Mouse (Mus musculus) lung, adult 2 months (tissue): Measurements from ENCODE around the gene Xcl1. TPM values are rescaled to one million over a fixed set of nuclear protein-coding genes. Genes with fewer than 3 reads are reported as not detected.
"Not testable (repeated sequence)": the region's sequence is repeated elsewhere in the genome, so short reads cannot be mapped to it uniquely, and the experiment has no call there.

Experiments used
- DNase-seq: peaks from one replicate; pipeline ENCODE4 v3.0.0; 2022
- H3K4me1 ChIP-seq: fragments of 200-500 bp; 2 replicates; pipeline ENCODE4 v1.6.1; 2011; ENCODE audit warnings: low read length; ENCODE audit not compliant: control insufficient read depth, insufficient read depth
- H3K4me3 ChIP-seq: fragments of 200-500 bp; replicated peaks from 2 replicates; pipeline ENCODE3; 2011; ENCODE audit warnings: low read depth, mild to moderate bottlenecking, control low read depth, low read length; ENCODE audit errors: extremely low read depth
- CTCF ChIP-seq: fragments of 200-500 bp; IDR thresholded peaks from 2 replicates; pipeline ENCODE4 v1.5.1; 2011; ENCODE audit warnings: mild to moderate bottlenecking, low read length, control low read depth; ENCODE audit not compliant: insufficient read depth
- POLR2A ChIP-seq: fragments of 200-500 bp; IDR thresholded peaks from 2 replicates; pipeline ENCODE4 v1.6.1; 2011; ENCODE audit warnings: low read depth, mild to moderate bottlenecking, control low read depth, low read length, borderline replicate concordance; ENCODE audit errors: extremely low read depth
- WGBS: fragments of 180-500 bp; shearing (Covaris S2); methylation state at CpG from one replicate; pipeline ENCODE4 v1.1.7; 2018; 5-methylcytosine and 5-hydroxymethylcytosine counted together
- polyA plus RNA-seq: library from polyadenylated mRNA; depleted of rRNA; stranded (reverse); fragments of >200 nt; gene quantifications from 2 replicates; pipeline ENCODE4 v1.2.3, GENCODE M21; 2012; rRNA removed

Gene Xcl1
- 0.38 and 0.59 TPM in 2 replicates for polyA plus RNA-seq

DNA sequence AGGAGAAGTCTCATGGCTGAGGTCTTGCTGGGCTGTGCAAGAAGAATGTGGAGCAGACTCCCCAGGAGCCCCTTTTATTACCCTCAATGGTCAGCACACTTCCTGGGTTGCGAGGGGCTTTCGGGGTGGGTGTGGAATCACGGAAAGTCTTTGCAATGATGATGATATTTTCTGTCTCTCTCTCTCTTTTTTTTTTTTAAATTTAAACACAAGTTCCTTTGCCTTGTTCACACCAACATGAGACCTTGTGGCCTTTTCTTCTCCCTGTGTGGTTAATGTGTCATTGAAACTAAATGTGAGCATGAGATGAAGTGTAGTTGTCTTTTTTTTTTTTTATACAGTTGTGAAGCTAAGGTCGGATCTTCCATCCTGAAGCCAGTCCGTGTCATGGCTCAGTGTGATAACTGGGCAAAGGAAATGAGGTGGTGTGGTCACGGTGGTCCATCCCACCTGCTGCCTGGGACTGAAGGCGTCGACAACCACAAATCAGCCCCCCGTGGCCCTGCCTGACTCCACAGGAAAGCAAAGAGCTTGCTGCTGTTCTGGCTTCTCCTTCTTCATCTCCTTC lies at the start of gene Xcl1:
Gene Xcl1, minus strand, starts transcription at position 51 of the 568 bp plus-strand sequence.
- H3K4me3 ChIP-seq, result no peak within 1 kb of the TSS
- no peaks in the 10 kb centered on the region; the same call in 1 of the 2 replicates for H3K4me1 ChIP-seq
- no peak for DNase-seq
- WGBS, result 60% methylated on average over 9 of the region's 9 CpGs
- TF ChIP-seq CTCF (no peak), POLR2A (no peak)

DNA sequence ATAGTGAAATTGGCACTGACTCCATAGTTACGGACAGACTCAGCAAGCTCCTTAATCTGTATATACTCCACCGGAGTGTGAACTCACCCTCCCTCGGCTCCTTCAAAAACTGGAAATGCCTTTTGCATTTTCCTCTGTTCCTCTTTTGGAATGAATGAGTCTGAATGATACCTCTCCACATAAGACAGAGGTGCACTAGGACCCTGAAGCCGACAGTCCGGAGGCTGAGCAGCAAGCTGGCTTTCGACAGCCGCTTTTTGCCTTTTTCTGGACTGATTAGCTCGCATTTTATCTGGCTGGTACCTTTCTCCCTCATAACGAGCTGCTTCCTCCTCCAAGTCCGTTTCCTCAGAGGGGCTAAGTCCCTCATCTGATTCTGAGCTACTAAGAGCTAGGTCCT lies 49.4 kb upstream of the Xcl1 start:
- H3K4me3 ChIP-seq, DNase-seq, H3K4me1 ChIP-seq: not testable (repeated sequence)
- 88% methylated on average over 10 of the region's 10 CpGs for WGBS

DNA sequence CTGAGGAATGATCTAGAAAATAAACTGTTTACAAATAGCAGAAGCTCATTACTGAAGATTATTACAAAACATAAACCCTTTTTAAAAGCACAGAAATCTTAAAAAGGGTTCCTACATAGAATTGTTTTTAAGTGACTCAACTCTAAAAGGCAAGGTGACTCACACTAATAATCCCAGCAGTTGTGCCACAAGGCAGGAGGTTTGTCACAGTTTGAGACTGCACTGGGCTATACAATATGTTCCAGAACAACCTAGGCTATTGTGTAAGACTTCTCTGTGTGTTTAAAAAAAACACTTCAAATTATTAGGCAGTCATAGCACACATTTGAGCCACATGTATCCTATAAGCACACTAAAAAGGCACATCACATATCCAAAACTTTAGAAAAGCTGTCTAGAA lies 42.0 kb upstream of the Xcl1 start:
- no peak for DNase-seq

DNA sequence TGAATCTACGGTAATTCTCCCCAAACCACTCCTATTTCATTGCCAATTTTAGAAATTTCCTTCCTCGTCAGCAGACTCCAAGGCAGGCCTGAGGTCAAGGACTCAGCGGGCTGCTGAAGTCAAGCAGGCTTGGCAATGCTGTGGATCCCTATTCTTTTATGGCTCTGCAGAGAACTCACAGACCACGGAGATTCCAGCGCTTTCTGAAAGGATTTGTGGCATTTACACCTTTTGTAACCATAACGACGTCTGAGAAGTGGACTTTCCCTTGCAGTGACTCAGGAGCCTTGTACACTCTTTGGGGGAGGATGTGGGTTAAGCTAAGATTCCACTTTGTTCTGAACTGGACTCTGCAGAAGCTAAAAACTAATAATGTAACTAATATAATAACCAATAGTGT lies 40.4 kb upstream of the Xcl1 start:
- TF ChIP-seq CTCF (no peak), POLR2A (no peak)
- DNase-seq, result no peak

More for the DNA sequence above, 42.0 kb upstream of the Xcl1 start:
- TF ChIP-seq POLR2A, result no peak
- no peaks in the 10 kb centered on the region for H3K4me1 ChIP-seq
- no peak overlapping the region for H3K4me3 ChIP-seq

DNA sequence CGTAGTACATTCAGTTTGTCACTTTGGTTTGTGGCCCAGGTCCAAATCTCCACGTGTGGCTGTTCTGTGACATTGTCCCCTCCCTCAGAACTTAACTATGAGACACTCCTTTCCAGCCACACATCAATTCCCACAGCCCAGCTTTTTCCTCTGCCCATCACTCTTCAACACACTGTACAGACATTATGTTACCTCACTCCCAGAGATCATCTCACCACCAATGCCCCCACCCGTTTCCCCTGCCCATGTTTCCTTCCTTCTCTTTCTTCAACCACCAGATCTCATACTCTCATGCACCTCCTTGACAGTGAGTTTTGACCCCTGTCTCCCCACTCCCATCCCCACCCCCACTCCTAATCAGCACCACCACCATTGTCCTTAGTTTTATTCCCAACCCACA lies 39.9 kb upstream of the Xcl1 start:
- Histone ChIP-seq H3K4me1 (no peaks in the 10 kb centered on the region), H3K4me3 (no peak overlapping the region)
- WGBS, result 59% methylated on average over 3 of the region's 3 CpGs
- DNase-seq, result no peak
- no peak for TF ChIP-seq CTCF
- TF ChIP-seq POLR2A, result no peak

More for the DNA sequence above, 40.4 kb upstream of the Xcl1 start:
- H3K4me3 ChIP-seq, result no peak overlapping the region
- 61% methylated on average over 7 of the region's 7 CpGs for WGBS
- no peaks in the 10 kb centered on the region for H3K4me1 ChIP-seq

DNA sequence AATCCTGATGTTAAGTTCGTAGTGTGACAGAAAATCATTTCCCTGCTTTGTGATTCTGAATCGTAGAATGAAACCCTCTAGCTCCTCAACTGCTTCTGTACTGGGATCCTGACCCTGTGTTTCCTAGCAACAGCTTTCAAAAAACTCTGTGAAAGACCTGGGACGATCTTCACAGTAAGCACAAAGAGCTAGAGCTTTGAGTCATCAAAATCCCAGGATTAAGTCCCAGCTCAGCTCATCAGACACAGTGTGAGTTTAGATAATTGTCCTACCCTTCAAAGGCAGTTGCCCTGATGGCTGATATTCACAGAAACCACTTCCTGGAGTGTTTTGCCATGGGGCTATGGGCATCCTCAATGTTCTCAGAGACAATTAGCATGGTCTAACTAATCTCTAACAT lies 38.5 kb upstream of the Xcl1 start:
- no peaks in the 10 kb centered on the region for H3K4me1 ChIP-seq
- TF ChIP-seq POLR2A, result no peak
- TF ChIP-seq CTCF, result no peak
- 48% methylated on average over 3 of the region's 3 CpGs for WGBS
- DNase-seq, result no peak
- H3K4me3 ChIP-seq, result no peak overlapping the region

DNA sequence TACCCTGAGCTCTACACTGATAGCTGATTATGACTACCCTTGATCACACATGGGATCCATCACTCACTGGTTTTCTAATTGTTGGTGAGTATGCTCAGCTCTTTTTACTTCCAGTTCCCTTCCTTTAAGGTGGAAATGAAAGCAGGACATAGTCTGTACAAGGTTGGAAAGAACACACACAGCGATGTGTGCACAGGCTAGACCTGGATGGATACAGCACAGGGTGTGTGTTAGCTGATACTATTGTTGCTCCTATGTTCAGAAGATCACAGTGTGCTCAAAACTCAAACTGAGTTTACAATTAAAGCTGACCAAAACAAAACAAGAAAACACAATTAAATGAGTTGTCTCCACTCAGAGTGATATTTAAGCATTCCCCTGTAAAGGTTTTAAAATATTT lies 38.0 kb upstream of the Xcl1 start:
- Histone ChIP-seq H3K4me1 (no peaks in the 10 kb centered on the region), H3K4me3 (no peak overlapping the region)
- DNase-seq, result no peak
- WGBS, result 95% methylated on average over 1 of the region's 1 CpGs
- TF ChIP-seq POLR2A (no peak), CTCF (no peak)

DNA sequence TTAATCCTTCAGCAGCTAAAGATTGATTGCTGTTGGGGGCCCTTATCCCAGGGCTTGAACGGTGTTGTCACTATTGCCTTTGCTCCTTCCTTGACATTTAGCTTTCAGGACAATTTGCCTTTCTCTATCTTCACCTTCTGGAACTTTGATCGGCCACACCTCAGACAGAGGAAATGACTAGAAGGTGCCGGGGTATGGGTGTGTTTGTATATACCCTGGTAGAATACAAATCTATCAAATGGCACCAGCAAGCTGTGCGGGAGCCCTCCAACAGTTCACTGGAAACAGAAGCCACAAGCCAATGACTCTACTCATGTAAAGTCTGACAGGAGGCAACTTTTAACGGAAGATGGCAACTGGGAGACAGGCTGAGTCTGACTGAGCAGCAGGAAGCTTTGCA lies 37.4 kb upstream of the Xcl1 start:
- no peaks in the 10 kb centered on the region for H3K4me1 ChIP-seq
- no peak overlapping the region for H3K4me3 ChIP-seq
- 46% methylated on average over 5 of the region's 5 CpGs for WGBS
- no peak for DNase-seq
- TF ChIP-seq POLR2A (no peak), CTCF (no peak)

DNA sequence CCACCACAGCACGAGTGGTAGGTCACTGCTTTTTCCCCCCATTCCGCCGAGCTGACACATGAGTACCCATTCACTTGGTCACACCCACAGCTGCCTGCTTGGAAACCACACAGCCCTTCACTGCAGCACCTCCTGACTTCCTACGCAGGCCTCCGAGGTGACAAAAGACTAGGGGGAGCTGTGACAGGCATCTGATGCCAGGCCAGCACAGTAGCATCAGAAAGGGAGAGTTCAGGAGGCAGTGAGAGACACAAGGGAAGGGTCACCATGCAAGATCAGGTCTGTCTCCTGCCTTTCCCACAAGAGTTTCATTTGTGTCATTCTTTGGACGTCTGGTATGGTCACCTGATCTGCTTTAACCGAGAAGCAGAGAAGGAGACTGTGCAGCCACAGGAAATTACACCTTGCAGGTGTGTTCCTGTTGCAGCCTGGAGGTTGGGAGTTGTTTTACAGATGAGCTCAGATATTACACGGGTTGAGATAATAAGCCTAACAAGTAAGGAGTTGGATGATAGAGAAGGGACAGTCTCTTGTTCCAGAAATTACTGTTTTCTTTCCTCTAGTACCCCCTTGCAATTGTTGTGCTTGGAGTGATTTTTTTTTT lies 30.9 kb upstream of the Xcl1 start:
- TF ChIP-seq CTCF (no peak), POLR2A (no peak)
- WGBS, result 37% methylated on average over 8 of the region's 8 CpGs
- H3K4me3 ChIP-seq, result no peak overlapping the region
- H3K4me1 ChIP-seq, result no peaks in the 10 kb centered on the region
- no peak for DNase-seq

DNA sequence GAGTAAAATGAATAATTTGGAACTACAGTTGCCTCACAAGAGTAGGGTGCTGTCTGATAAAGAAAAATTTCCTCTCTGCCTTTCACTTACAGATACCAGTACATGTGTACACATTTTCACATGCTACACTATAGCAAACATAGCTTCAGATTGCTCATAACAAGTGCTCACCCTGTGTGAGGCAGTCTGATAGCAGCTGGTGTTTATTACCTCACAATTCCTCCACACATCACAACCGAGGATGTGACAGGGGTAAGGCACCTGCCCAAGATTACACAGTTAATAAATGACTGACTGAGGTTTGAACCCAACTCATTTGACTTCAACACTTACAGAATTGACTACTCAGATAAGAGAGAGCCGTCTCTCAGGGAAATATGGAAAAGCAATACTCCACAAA lies 25.3 kb upstream of the Xcl1 start:
- DNase-seq, result no peak
- TF ChIP-seq POLR2A, result no peak
- TF ChIP-seq CTCF, result no peak
- peaks cover 2% of the 10 kb centered on the region for H3K4me1 ChIP-seq
- no peak overlapping the region for H3K4me3 ChIP-seq
- 26% methylated on average over 2 of the region's 2 CpGs for WGBS
